Mouse (Mus musculus): Measurements from ENCODE around the gene Catsper1. TPM values are rescaled to one million over a fixed set of nuclear protein-coding genes. Genes with fewer than 3 reads are reported as not detected.

Catsper1 gene
- polyA plus RNA-seq, 1 experiment = not detected

DNA sequence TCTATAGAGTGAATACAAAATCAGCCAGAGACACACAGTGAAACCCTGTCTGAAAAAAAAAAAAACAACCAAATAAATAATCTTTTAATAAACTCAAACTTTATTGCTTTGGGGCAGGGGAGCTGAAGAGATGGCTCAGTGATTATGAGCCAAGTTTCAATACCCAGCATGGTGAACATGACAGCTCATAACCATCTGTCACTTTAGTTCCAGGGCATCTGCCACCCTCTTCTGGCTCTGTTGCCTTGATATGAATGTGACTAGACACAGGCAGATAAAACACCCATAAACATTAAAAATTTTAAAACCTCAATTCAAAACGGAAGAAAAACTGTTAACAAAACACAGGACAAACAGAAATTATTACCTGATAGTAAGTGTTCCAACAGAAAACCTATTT lies 41.9 kb downstream of the Catsper1 start:
- Histone ChIP-seq H3K79me3 (ENCODE audit: low read depth) (no peaks in the 10 kb centered on the region), H3K27me3 (ENCODE audit: control insufficient read depth, insufficient read depth, insufficient read length) (no peaks in the 10 kb centered on the region), H3K79me2 (ENCODE audit: control insufficient read depth, insufficient read depth) (no peaks in the 10 kb centered on the region), H3K36me3 (ENCODE audit: control insufficient read depth, insufficient read depth) (peaks cover 68% of the 10 kb centered on the region), H3ac (ENCODE audit: control insufficient read depth, insufficient read length, low read depth) (no peak overlapping the region), H3K4me3 (ENCODE audit: insufficient read depth, poor library complexity, severe bottlenecking) (no peak overlapping the region)
- TF ChIP-seq USF1 (IDR thresholded peaks at IDR 0.05; ENCODE audit: low read depth) (no peak), MYOD1 (IDR thresholded peaks at IDR 0.05; ENCODE audit: control insufficient read depth, insufficient read length, low read depth) (no peak), CTCF (IDR thresholded peaks at IDR 0.05; ENCODE audit: control insufficient read depth, insufficient read depth, insufficient read length) (no peak), MAX (IDR thresholded peaks at IDR 0.05) (no peak), FOSL1 (IDR thresholded peaks at IDR 0.05; ENCODE audit: insufficient read depth, low read length, poor library complexity, severe bottlenecking) (no peak), CEBPB (IDR thresholded peaks at IDR 0.05; ENCODE audit: low read depth) (no peak), MYOG (IDR thresholded peaks at IDR 0.05; ENCODE audit: control insufficient read depth, extremely low read depth, insufficient read length) (no peak)

DNA sequence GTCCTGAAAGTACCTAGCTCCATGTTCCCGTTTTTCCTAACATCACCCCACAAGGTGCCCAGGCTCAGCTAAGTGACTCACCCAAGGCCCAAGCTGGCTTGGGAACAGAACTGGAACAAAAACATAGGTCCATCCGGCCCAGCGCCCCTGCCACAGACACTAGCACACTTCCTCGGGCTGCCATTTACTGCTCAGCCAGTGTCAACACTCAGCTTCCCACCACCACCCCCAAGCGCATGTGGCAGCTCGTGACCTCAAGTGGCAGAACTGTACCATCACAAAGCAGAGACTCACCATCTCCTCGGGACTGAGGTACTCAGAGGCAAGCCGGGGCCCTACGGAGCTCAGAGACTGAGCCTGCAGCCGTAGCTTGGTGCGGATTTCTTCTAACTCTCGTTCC lies 47.8 kb downstream of the Catsper1 start:
- H3K79me2 ChIP-seq (ENCODE audit: control insufficient read depth, insufficient read depth) = peaks cover 44% of the 10 kb centered on the region
- H3K27me3 ChIP-seq (ENCODE audit: control insufficient read depth, insufficient read depth, insufficient read length) = no peaks in the 10 kb centered on the region
- H3K4me3 ChIP-seq (ENCODE audit: insufficient read depth, poor library complexity, severe bottlenecking) = no peak overlapping the region
- no peak overlapping the region for H3ac ChIP-seq (ENCODE audit: control insufficient read depth, insufficient read length, low read depth)
- H3K36me3 ChIP-seq (ENCODE audit: control insufficient read depth, insufficient read depth) = peaks cover 76% of the 10 kb centered on the region
- TF ChIP-seq MYOD1 (IDR thresholded peaks at IDR 0.05; ENCODE audit: control insufficient read depth, insufficient read length, low read depth) (no peak), USF1 (IDR thresholded peaks at IDR 0.05; ENCODE audit: low read depth) (no peak), MYOG (IDR thresholded peaks at IDR 0.05; ENCODE audit: control insufficient read depth, extremely low read depth, insufficient read length) (no peak), CTCF (IDR thresholded peaks at IDR 0.05; ENCODE audit: control insufficient read depth, insufficient read depth, insufficient read length) (no peak), MAX (IDR thresholded peaks at IDR 0.05) (no peak), FOSL1 (IDR thresholded peaks at IDR 0.05; ENCODE audit: insufficient read depth, low read length, poor library complexity, severe bottlenecking) (no peak), CEBPB (IDR thresholded peaks at IDR 0.05; ENCODE audit: low read depth) (no peak)
- H3K79me3 ChIP-seq (ENCODE audit: low read depth) = peaks cover 29% of the 10 kb centered on the region

DNA sequence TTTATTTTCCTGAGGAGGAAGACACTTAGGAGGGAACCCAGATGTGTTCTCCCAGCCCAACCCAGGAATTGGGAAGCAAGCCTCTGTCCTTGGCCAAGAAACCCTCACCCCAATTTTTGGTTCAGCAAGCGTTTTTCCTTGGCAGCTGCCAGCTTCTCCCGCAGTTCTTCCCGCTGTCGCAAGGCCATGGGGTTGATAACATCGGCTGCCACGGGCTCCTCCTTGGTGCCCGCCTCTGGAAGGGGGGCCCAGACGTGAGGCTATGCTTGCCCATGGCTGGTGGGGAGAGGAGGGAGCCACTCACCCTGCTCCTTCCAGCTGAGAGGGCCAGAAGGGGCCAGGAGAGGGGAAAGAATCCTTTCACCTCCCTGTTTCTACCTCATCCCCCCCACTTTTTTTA lies 49.2 kb downstream of the Catsper1 start:
- H3K4me3 ChIP-seq (ENCODE audit: insufficient read depth, poor library complexity, severe bottlenecking) = no peak overlapping the region
- TF ChIP-seq MAX (IDR thresholded peaks at IDR 0.05) (no peak), CEBPB (IDR thresholded peaks at IDR 0.05; ENCODE audit: low read depth) (no peak), MYOG (IDR thresholded peaks at IDR 0.05; ENCODE audit: control insufficient read depth, extremely low read depth, insufficient read length) (no peak), FOSL1 (IDR thresholded peaks at IDR 0.05; ENCODE audit: insufficient read depth, low read length, poor library complexity, severe bottlenecking) (no peak), MYOD1 (IDR thresholded peaks at IDR 0.05; ENCODE audit: control insufficient read depth, insufficient read length, low read depth) (no peak), USF1 (IDR thresholded peaks at IDR 0.05; ENCODE audit: low read depth) (no peak), CTCF (IDR thresholded peaks at IDR 0.05; ENCODE audit: control insufficient read depth, insufficient read depth, insufficient read length) (no peak)
- H3K36me3 ChIP-seq (ENCODE audit: control insufficient read depth, insufficient read depth) = peaks cover 63% of the 10 kb centered on the region
- H3K79me2 ChIP-seq (ENCODE audit: control insufficient read depth, insufficient read depth) = peaks cover 58% of the 10 kb centered on the region
- no peaks in the 10 kb centered on the region for H3K27me3 ChIP-seq (ENCODE audit: control insufficient read depth, insufficient read depth, insufficient read length)
- no peak overlapping the region for H3ac ChIP-seq (ENCODE audit: control insufficient read depth, insufficient read length, low read depth)
- peaks cover 37% of the 10 kb centered on the region for H3K79me3 ChIP-seq (ENCODE audit: low read depth)

GRCm38 (mm10) chr19:5388011-5388441 lies 52.5 kb downstream of the Catsper1 start:
- Histone ChIP-seq H3K36me3 (ENCODE audit: control insufficient read depth, insufficient read depth) (peaks cover 30% of the 10 kb centered on the region), H3K79me3 (ENCODE audit: low read depth) (peaks cover 37% of the 10 kb centered on the region), H3ac (ENCODE audit: control insufficient read depth, insufficient read length, low read depth) (peak overlapping the region; percentile 98), H3K27me3 (ENCODE audit: control insufficient read depth, insufficient read depth, insufficient read length) (no peaks in the 10 kb centered on the region), H3K4me3 (ENCODE audit: insufficient read depth, poor library complexity, severe bottlenecking) (peak overlapping the region; percentile 91), H3K79me2 (ENCODE audit: control insufficient read depth, insufficient read depth) (peaks cover 63% of the 10 kb centered on the region)
- TF ChIP-seq MAX (IDR thresholded peaks at IDR 0.05) (no peak), FOSL1 (IDR thresholded peaks at IDR 0.05; ENCODE audit: insufficient read depth, low read length, poor library complexity, severe bottlenecking) (no peak), CEBPB (IDR thresholded peaks at IDR 0.05; ENCODE audit: low read depth) (no peak), MYOG (IDR thresholded peaks at IDR 0.05; ENCODE audit: control insufficient read depth, extremely low read depth, insufficient read length) (no peak), MYOD1 (IDR thresholded peaks at IDR 0.05; ENCODE audit: control insufficient read depth, insufficient read length, low read depth) (no peak), CTCF (IDR thresholded peaks at IDR 0.05; ENCODE audit: control insufficient read depth, insufficient read depth, insufficient read length) (no peak), USF1 (IDR thresholded peaks at IDR 0.05; ENCODE audit: low read depth) (no peak)

DNA sequence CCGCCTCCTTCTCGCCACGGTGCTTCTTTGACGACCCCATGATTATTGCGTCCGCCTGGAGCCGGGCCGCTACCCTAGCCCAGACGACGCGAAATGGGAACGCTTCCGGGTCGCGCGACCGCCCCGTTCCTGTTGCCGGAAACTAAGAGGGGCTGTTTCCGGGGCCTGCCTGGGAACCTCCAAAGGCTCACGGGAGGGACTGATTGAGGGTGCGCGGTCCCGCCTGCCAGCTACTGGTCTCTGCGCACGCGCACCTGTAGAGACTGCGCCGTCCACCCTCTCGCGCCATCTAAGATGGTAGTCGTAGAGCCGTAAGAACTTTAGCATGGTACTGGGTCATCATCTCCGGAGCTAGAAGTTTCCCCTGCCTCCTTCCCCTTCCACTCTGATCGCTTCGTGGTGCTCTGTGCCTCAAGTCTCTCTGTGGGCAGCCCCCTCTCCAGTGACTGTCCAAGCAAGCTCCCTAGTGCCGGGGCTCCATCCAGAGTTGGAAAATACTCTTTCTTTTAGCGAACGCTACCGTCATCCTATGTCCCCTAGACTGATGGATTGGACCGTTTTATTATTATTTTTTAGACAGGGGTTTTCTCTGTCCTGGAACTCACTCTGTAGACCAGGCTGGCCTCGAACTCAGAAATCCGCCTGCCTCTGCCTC lies 53.2 kb downstream of the Catsper1 start, which contains the start of gene Sart1:
Gene Sart1, minus strand, starts transcription at position 116 of the 655 bp plus-strand sequence.
- no peaks in the 10 kb centered on the region for H3K27me3 ChIP-seq (ENCODE audit: control insufficient read depth, insufficient read depth, insufficient read length)
- H3K36me3 ChIP-seq (ENCODE audit: control insufficient read depth, insufficient read depth) = peaks cover 23% of the 10 kb centered on the region
- H3K79me2 ChIP-seq (ENCODE audit: control insufficient read depth, insufficient read depth) = peaks cover 63% of the 10 kb centered on the region
- TF ChIP-seq MYOG (IDR thresholded peaks at IDR 0.05; ENCODE audit: control insufficient read depth, extremely low read depth, insufficient read length) (no peak), USF1 (IDR thresholded peaks at IDR 0.05; ENCODE audit: low read depth) (no peak), CEBPB (IDR thresholded peaks at IDR 0.05; ENCODE audit: low read depth) (no peak), FOSL1 (IDR thresholded peaks at IDR 0.05; ENCODE audit: insufficient read depth, low read length, poor library complexity, severe bottlenecking) (no peak), CTCF (IDR thresholded peaks at IDR 0.05; ENCODE audit: control insufficient read depth, insufficient read depth, insufficient read length) (no peak), MAX (IDR thresholded peaks at IDR 0.05) (no peak), MYOD1 (IDR thresholded peaks at IDR 0.05; ENCODE audit: control insufficient read depth, insufficient read length, low read depth) (no peak)
- H3K79me3 ChIP-seq (ENCODE audit: low read depth) = peaks cover 37% of the 10 kb centered on the region
- peak within 1 kb of the TSS; percentile 91 for H3K4me3 ChIP-seq (ENCODE audit: insufficient read depth, poor library complexity, severe bottlenecking)
- peak within 1 kb of the TSS; percentile 98 for H3ac ChIP-seq (ENCODE audit: control insufficient read depth, insufficient read length, low read depth)

Data from C2C12 (cell line).